Mouse (Mus musculus) layer of hippocampus, adult 18-20 months (tissue): ENCODE data around the gene Gm30302. TPM values are rescaled to one million over a fixed set of nuclear protein-coding genes. Genes with fewer than 3 reads are reported as not detected.
"Not testable (repeated sequence)": the region's sequence is repeated elsewhere in the genome, so short reads cannot be mapped to it uniquely, and the experiment has no call there.

Experiments
- DNase-seq, 2 experiments: peaks; one replicate each; pipeline ENCODE4 v3.0.0; 2022; ENCODE audit warnings: low spot score in 2 of 2
- long read RNA-seq: library from polyadenylated mRNA; stranded (forward); transcript quantifications from one replicate; pipeline ENCODE4 v2.0.0, GENCODE M21; 2021
- total RNA-seq, 2 experiments: library from RNA; stranded (reverse); gene quantifications; 2 replicates each; pipeline ENCODE4 v1.2.3; 2021

The Gm30302 gene
- total RNA-seq: not detected
- long read RNA-seq, partial matches to known transcripts: 0 of 1 reads
- long read RNA-seq, other reads (novel, unspliced or antisense): 1 of 1 reads

DNA sequence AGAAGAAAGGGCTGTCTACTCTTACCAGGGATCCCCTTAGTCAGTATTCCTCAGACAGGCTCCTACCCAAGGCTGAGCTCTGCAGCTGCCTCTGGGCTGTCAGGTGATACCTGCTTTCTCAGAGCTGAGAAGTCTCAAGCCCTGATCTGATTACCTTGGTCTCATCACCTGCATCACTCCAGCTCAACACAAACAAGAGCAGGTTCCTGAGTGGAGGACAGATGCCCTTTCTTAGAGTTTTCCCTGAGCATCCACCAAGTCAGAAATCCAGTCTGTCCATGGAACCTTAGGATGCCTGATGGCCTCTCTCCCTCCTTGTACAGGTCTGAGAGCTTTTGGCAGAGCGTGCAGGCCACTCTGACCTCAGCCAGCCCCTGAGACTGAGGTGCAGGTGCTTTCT lies at the start of gene Gm30302:
Gene Gm30302, minus strand, starts transcription at position 101 of the 400 bp plus-strand sequence.
- no peak for DNase-seq

DNA sequence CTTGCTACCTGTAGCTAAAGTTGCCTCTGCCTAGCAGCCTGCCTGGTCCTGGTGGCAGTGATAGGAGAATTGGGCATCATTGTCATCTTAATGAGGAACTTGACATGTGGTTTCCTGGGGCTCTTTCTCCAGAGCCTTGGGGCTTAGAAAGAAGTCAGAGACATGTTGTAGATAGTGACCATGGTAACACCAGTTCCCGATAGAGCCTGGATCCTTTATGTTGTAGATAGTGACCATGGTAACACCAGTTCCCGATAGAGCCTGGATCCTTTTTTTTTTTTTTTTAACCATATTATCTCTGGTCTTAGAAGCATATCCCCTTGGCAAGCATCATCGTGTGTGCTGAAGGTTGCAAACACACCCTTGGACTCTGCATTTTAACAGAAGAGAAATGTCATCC lies 48.0 kb upstream of the Gm30302 start:
- DNase-seq: no peak

DNA sequence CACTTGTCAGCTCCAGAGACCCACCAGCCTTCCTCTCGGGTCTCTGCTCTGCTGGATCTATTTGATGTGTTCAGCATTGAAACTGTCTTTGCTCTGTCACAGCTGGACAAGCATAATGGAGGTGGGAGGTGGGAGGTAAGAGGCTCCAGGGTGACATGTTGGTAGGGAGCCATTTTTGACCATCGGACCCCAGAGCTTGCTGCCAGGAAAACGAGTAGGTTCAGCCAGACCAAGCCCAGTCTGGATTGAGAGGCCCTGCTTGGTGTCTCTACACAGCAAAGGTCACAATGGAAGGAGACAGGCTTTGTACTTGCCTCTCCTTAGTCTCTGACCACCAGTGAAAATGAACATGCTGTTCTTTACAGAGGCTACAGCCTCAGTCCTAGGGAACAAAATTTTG lies 47.3 kb upstream of the Gm30302 start:
- DNase-seq: no peak

DNA sequence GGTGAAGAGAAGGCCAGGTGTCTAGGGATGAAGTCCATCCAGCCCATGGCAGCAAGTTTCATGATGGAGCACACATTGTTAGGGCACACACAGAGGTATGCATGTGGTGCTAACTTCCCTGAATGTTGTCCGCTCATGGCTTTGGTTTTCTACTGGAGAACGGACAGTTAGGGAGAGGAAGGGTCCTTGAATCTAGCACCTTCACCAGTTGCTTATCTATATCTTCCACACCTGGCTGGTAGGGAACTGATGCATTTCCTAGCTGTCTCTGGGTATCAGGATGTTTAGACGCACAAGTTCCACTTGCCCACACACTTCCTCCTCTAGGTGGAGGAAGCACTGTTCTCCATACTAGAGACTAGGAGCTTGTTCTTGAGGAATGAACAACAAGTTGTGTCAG lies 46.9 kb upstream of the Gm30302 start:
- no peak for DNase-seq

DNA sequence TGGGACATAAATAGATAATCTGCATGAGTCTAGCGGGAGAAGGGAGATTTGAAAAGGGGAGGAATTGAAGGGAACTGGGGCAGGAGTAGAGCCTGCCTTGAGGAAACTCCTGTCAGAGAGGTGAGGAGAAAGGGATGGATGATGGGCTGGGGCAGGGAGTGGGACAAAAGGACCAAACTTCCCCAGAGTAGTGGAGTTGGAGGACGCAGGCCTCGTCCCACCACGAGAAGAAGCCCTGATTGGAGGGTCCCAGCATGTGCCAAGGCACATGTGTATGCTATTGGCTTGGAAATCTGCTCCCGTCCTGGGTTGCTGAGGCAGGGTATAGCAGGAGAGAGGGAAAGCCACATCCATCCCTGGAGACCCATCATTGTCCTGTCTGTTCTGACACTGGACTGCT lies 45.3 kb upstream of the Gm30302 start:
- no peak for DNase-seq

DNA sequence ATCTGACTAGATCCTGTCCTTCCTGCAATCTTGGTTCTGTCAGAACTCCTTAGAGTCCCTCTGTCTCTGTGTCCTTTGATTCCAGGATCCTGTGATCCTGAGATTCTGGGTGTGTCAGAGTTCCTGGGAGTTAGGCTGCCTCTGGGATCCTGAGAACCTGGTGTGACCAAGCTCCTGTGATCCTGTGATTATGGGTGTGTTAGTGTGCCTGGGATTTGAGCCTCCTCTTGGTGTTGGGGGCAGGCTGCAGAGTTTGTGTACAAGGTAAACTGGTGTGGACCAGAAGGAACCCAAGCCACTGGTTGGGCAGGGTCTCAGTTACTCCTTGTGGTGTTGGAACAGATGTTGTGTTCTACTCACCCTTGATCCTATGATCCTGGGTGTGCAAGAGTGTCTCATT lies 42.4 kb upstream of the Gm30302 start:
- DNase-seq: no peak

DNA sequence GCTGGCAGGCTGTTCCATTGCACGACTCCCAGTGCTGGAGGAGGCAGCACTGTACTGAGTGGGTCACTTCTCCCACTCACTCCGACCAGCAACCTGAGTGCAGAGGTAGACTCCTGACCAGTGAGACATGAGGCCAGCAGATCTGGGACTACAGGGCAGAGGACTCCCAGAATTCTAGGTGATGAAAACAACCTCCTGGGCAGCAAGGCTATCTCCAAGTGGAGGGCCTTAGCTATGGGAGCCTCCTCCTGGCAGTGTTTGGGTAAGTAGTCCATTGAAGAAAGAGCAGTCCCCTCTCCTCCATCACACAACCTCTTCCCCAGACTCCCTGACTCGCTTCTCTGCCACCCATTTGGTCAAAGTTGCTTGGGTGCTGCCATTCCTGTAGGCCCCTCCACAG lies 31.6 kb upstream of the Gm30302 start:
- DNase-seq: no peak

DNA sequence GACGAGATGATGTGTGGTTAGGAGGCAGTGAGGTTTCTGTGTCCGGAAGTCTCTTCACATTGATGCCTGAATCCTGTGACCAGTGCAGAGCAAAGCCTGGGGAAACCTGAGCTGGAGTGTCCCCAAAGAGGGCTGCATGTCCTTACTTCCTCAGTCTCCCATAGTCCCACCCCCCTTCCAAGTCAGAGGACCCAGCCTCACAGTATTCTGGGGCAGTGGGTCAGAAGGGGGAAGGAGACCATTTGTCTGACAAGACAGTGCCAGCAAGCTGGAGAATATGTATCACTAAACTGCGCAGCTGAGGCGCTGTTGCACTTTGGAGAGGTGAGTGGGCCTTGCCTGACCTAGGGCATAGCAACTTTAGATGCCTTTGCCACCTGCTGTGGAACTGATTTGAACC lies 26.5 kb upstream of the Gm30302 start:
- no peak for DNase-seq

DNA sequence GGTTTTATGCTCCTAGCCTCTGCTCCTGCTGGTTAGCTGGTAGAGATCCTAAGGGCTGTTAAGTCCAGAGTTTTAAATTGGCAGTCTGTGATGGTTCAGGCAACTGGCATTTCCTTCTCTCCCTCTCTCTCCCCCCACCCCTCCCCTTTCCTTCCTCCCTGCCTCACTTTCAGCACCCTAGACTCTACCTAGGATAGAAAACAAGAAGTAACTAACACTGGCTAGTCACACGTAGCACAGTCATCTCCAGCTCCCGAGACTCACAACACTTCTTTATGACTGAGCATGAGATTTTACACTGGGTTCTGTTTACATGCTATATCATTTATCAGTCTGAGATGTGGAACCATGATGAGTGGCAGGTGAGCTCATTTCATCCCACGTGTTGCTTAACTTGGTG lies 16.2 kb upstream of the Gm30302 start:
- DNase-seq: no peak

DNA sequence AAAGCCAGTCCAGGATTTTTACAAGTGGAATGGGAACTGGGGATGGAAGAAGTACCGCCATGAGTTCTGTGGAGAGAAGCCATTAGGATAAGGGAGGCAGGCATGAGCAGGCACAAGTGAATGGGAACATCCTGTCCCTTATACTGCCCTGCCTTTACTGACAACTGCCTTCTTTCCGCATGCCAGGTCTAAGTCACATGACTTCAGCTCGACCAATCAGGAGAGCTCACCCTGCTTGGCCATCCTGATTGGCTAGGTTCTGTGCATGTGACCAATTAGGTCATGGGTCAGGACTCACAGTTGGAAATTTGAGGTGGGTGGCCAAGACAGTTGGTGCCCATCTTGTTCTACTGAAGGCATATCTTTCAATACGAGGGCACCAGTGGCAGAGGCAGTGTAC lies 15.6 kb upstream of the Gm30302 start:
- no peak for DNase-seq

DNA sequence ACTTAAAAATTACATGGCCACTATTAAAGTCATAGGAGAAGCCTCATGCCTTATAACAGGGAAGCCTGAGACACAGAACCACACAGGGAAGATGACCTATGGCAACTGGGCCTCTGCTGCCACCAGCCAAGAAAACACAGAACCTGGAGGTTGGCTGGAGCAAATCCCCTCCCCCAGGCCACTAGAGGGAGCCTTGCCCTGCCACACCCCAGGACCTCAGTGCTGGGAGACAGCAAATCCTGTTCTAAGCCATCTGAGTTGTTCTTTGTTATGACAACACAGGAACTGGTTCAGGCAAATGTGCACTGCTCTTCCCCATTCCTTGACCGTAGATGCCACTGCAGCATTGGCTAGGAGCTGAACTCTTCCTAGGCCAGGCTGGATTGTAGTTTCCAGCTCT lies 8.3 kb upstream of the Gm30302 start:
- no peak for DNase-seq

DNA sequence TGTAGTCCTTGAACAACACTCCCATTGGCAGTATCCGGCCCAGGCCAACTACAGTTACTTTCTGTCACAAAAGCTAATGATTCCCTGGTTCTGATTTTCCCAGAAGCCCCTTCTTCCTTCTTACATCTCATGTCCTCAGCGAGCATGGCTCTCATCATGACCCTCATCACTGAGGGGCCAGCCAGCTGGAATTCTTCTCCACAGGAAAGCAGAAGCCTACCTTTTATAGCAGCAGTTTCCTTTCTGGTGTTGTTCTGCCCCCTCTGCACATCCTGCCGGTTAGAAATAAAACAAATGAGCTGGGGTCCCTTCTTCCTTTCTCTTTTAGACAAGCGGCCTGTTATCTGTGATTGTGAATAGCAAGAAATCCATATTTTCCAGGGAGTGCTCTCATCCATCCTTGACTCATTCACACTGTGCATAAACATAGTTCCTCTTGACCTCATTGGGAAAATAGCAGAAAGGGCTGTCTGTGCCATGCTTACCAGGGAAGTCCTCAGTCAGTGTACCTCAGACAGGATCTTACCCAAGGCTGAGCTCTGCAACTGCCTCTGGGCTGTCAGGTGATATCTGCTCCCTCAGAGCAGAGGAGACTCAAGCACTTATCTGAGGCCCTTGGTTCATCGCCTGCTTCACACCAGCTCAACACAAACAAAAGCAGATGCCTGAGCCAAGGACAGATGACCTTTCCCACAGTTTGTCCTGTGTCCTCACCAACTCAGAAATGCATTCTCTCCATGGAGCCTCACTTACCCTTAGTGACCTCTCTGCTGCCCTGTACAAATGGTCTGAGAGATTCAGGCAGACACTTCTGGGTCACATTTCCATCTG lies 10.0 kb downstream of the Gm30302 start:
- DNase-seq: no peak

DNA sequence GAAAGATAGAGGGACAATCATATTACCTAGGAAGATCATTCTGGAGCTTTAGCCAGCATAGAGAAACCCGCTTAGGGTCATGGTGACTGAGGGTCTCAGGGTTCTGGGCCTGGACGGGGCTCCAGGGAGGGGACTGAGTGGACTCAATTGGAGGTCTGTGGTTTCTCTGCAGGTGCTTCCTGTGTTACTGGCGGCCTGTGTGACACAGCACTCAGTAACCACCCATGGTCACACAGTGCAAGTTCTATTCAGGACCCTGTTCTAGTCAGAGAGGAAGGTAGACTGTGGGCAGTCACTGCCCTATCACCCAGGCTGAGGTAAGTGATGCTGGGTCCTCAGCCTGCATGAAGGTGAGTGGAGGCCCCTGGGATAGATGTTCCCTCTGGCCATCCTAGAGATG lies 14.9 kb downstream of the Gm30302 start:
- DNase-seq: no peak

DNA sequence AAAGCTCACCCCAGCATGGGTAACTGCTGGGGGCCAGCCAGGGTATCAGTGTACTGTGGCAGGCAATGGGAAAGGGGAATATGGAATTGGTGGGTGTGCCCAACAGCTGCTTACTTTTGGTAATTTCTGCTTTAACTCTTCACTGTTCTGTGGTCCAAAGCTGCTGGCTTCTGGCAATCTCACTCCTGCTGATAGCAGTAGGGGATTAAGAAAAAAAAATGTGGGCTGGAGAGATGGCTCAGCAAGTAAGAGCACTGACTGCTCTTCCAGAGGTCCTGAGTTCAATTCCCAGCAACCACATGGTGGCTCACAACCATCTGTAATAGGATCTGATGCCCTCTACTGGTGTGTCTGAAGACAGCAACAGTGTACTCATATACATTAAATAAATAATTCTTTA lies 27.3 kb downstream of the Gm30302 start:
- not testable (repeated sequence) for DNase-seq

DNA sequence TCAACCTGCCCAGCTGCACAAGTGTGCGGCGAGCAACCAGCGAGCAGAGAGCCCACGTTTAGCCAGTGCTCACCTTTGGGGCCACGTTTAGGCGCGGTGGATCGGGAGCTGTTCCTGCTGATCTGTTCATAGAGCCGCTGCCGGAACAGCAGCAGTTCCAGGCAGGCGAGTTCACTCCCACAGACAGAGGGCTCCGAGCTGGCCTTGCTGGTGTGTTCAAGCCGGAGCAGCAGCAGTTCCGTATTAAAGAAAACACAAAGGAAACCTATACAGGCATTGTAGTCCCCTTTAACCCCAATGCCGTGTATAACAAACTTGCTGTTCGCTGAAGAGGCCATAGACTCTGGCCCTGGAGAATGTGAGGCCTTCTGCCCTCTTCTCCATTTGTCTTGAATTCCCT lies 29.7 kb downstream of the Gm30302 start:
- DNase-seq: no peak

DNA sequence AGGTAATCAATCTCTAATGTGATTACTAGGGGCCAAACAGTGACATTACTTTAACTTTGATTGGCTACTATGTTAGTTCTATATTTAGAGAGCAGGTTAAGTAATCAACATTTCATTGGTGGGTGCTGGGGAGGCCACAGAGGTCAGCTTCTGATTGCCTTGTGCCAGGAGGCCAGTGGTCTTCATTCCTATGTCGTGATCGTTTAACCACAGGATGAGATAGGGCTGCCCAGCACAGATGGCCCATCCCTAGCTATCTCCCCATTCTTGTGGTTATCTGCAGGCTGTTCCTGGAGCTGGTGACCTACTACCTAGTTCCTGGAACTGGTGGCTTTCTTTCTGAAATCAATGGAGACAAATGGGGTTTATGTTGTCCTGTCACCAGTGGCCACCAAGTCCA lies 30.8 kb downstream of the Gm30302 start:
- no peak for DNase-seq

DNA sequence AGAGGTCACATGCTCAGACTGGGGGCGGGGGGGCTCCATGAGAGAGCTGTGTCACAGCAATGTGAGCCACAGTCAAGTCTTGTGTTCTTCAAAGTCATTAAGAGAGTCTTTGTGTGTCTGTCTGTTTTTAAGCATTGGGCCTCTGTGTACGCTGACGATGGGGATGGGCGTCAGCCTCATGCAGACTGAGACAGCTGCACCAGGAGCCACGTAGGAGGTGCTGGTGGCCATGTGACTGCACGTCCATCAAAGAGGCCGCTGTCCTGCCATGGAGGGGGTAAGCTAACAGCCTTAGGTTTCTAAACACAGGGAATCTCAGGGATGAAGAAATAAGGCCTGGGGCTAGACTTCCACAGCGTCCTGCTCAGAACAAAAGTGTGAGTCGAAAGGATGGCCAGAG lies 32.5 kb downstream of the Gm30302 start:
- DNase-seq: no peak

DNA sequence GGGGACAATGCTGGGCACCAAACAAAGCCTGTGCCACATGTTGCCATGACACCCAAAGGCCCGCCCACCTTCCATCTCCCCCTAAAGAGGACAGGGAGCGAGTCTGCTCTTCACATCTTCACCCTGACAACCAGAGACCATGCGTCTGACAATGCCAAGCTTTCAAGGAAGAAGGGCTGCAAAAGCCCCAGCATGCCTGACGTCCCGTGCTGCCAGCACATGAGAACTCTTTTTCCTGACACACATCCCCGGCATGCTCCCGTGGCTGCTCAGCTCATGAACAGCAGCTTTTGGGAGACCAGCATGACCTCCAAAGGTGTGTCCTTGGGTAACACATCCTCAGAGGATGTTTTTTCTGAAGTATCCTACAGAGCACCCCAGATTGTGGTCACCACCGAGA lies 33.5 kb downstream of the Gm30302 start:
- DNase-seq: no peak

DNA sequence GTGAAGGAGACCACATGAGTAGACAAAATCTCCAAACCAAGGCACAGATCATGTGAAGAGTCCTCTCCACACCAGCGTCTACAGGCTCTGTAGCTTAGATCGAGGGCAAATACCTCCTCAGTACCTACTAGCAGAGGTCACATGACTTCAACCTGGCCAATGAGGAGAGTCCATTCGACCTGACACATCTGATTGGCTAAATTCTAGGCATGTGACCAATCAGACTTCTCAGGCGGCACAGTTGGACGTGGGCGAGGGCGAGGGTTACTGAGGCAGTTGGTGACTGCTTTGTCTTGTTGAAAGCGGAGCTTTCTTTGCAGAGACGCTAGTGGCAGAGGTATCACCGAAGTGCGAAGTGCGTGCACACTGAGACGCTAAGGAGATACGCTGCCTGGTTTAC lies 36.6 kb downstream of the Gm30302 start:
- no peak for DNase-seq

DNA sequence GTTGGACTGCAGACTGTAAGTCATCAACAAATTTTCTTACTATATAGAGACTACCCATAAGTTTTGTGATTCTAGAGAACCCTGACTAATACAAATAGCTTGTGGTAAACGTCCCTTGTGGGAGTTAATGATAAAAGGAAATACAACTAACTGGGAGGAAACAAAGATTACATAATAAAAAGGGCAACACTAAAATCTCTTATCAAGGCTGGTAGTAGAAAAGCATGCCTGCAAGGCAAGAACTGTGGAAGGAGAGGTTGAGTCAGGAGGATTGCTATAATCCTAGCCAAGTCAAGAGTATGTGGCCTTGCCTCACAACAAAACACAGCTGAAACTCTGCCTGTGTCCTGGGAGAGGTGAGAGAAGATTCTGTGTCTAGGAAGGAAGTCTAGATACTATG lies 38.1 kb downstream of the Gm30302 start:
- no peak for DNase-seq

DNA sequence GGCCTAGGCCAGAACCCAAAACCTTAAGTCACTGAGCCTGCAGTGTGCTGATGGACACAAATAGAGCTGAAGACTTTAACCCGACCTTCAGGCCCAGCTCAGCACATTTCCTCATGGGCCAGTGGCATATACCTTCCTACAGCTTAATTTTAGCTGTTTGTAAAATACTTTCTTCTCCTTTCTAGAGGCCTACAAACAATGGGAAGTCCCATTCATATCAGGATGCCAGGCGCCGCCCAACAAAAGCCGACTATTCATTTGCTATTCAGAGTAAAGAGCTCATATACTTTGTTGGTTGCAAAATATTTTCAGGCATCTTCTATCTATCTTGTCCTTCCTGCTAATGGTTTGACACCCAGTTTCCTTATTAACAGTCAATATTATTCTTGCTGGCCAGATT lies 40.8 kb downstream of the Gm30302 start:
- DNase-seq: no peak

DNA sequence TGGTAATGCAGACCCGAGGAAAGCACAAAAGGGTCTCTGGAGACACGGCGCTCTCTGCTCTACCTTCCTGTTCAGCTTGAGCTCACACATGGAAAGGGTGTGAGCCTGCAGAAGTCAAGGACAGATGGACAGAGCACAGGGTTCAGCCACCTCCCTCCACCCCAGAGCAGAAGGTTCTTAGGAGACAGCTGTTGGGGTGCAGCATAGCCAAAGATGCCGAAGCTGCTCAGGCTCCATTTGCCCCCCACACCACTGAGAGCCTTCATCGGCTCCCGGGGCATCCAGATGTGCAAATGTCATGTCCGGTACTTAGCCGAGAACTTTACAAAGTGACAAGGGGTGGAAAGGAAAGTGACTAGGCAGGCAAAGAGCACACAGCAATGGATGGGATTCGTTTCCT lies 42.2 kb downstream of the Gm30302 start:
- DNase-seq: no peak

DNA sequence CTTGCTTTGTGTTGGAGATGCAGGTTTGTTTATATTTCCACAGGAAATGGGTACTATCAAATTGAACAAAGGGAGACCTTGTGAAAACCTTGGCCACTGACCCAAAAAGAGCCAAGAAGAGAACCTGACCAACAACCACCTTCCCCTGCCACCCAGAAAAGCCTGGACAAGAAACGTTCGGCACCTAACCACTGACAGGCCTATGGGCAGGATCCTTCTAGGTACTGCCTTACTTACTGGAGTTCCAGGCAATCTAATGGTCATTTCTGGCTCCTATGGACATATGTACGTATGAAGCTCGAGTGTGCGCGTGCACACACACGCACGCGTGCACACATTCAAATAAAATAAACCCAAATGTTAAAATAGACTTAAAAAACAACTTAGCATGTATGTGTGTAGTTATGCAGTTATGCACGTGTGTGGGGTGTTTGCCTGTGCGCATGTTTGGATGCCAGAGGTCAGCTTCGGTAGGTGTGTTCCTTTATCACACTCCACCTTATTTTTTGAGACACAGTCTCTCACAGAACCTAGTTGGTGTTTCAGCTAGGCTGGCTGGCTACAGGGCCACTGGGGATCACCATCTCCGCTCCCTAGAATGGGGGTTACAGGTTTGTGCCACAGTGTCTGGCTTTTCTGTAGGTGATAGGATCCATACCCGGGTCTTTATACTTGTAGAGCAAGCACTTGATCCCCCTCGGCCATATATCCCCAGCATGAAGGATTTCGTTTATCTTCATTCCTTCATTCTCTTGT lies 57.3 kb downstream of the Gm30302 start:
- no peak for DNase-seq
